In the genomic region with DNA sequence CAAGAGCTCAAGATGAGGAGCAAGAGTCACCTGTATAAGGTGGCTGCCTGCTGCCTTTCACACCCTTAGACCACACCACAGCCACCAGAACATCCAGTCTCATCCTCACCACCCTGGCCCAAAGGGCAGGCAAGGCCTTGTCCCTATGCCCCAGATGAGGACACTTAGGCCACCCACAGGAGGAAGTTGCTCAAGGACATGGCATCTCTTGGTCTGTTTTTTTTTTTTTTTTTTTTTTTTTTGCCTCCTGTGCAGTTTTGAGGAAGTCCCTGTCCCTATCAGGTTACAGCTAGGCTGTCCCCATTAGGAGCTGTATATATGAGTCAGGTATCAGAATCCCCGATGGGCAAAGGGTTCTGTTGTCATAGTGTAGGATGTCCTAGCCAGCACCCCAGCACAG, we compare ENCODE assay signal across 17 mouse cellular contexts. TPM values are rescaled to one million over a fixed set of nuclear protein-coding genes. Genes with fewer than 3 reads are reported as not detected.
DNase-seq lines count a peak whose midpoint lies in the region; ATAC-seq and TF ChIP-seq lines count a peak whose summit lies in the region.
"Had no signal": no experiment of that assay in that cellular context is flagged by ENCODE, and none has a peak within 500 bp of the region (broad histone marks: within the 10 kb centered on the region; RNA-seq: fewer than 3 reads in every experiment).

No protein-coding gene starts in this region.

- peak overlapping the region; percentile 59 for H3K27ac ChIP-seq in layer of hippocampus, adult 2 months
- H3K27ac ChIP-seq in midbrain, embryonic 10.5 days (replicated peaks) = no peak overlapping the region
- H3K27ac ChIP-seq: liver, embryonic 14.5 days; midbrain, embryonic 13.5 days; neural tube, embryonic 12.5 days had no signal

- no peak overlapping the region for H3K4me3 ChIP-seq in layer of hippocampus, adult 2 months
- H3K4me3 ChIP-seq in G1E (ENCODE audit: low read depth, low read length) = no peak overlapping the region; the same call in 1 of the 2 replicates
- no peak overlapping the region for H3K4me3 ChIP-seq in midbrain, embryonic 10.5 days
- H3K4me3 ChIP-seq: midbrain, embryonic 13.5 days; neural tube, embryonic 12.5 days had no signal

- TF ChIP-seq CTCF in layer of hippocampus, adult 2 months (conservative IDR thresholded peaks at IDR 0.05) = no peak
- TF ChIP-seq CTCF in G1E (IDR thresholded peaks at IDR 0.05; ENCODE audit: low read depth, low read length) = no peak

- WGBS in midbrain, embryonic 10.5 days = 79% methylated on average over 1 of the region's 1 CpGs

- no peaks in the 10 kb centered on the region for H3K27me3 ChIP-seq in G1E (ENCODE audit: insufficient read depth, low read length)
- H3K27me3 ChIP-seq in midbrain, embryonic 10.5 days (ENCODE audit: low read depth, poor library complexity, severe bottlenecking) = peaks cover 55% of the 10 kb centered on the region
- H3K27me3 ChIP-seq: neural tube, embryonic 12.5 days; Patski had no signal

- peak; percentile 46; the same call in 1 of the 2 replicates for ATAC-seq in G1E (ENCODE audit: extremely low read depth, insufficient number of reproducible peaks, low FRiP score, poor library complexity, severe bottlenecking)
- peak; percentile 63 to 68 for ATAC-seq in hematopoietic stem cell, adult 5-6 weeks (replicated peaks in 1 of 2; ENCODE audit: insufficient read depth in 1 of 2, low FRiP score in 2 of 2, low TSS enrichment in 1 of 2, low read depth in 1 of 2, poor library complexity in 2 of 2, severe bottlenecking in 2 of 2)
- ATAC-seq: forebrain, embryonic 16.5 days; midbrain, embryonic 13.5 days; Patski had no signal

- peaks cover 89% of the 10 kb centered on the region for H3K4me1 ChIP-seq in G1E (ENCODE audit: insufficient read depth, low read depth, low read length)
- peaks cover 14% of the 10 kb centered on the region for H3K4me1 ChIP-seq in midbrain, embryonic 10.5 days
- H3K4me1 ChIP-seq: neural tube, embryonic 12.5 days had no signal

- no peaks in the 10 kb centered on the region for H3K36me3 ChIP-seq in G1E (replicated peaks)
- H3K36me3 ChIP-seq in midbrain, embryonic 10.5 days = no peaks in the 10 kb centered on the region
- H3K36me3 ChIP-seq: midbrain, embryonic 13.5 days; neural tube, embryonic 12.5 days had no signal

- no peaks in the 10 kb centered on the region for H3K9me3 ChIP-seq in G1E (replicated peaks)
- no peaks in the 10 kb centered on the region for H3K9me3 ChIP-seq in midbrain, embryonic 10.5 days (replicated peaks)
- H3K9me3 ChIP-seq: midbrain, embryonic 13.5 days; neural tube, embryonic 12.5 days had no signal

- no peak for DNase-seq in layer of hippocampus, adult 2 months (ENCODE audit: low spot score in 2 of 2)
- DNase-seq in layer of hippocampus, postnatal 10 days (ENCODE audit: low spot score in 2 of 2) = no peak
- DNase-seq in G1E (ENCODE audit: low spot score) = peak; percentile 61
- DNase-seq in monocyte, adult 2 months (ENCODE audit: low read depth in 1 of 2, low spot score in 2 of 2) = peak; percentile 21 to 61
- no peak for DNase-seq in thymus, postnatal 25 days
- no peak for DNase-seq in midbrain, embryonic 10.5 days (ENCODE audit: low spot score)
- DNase-seq: adrenal gland, adult 2 months; cerebellum, adult 11 months had no signal

RNA-seq across cellular contexts. Expression of a gene that starts 11.4 kb away (rescaled TPM):
- 100 to 1,000 TPM; 291 to 297 TPM for total RNA-seq in layer of hippocampus, adult 2 months (2021)
- 100 to 1,000 TPM; 252 to 270 TPM for total RNA-seq in layer of hippocampus, postnatal 10 days (2021)
- total RNA-seq in G1E (2014; fragmentation: Nextera tagmentation) (102 and 133 TPM in 2 replicates), G1E (2017) (1,036 and 1,228 TPM in 2 replicates)
- 43.0 and 64.7 TPM in 2 replicates for polyA plus RNA-seq in G1E (2012)
- 123 and 168 TPM in 2 replicates for total RNA-seq in hematopoietic stem cell, adult 5-6 weeks (2017)
- 145 and 171 TPM in 2 replicates for polyA plus RNA-seq in midbrain, embryonic 10.5 days (2016; fragmentation: Nextera tagmentation; extraction: Ambion mirVana)

RNA-seq across cellular contexts. Expression of a gene that starts 16.8 kb away (rescaled TPM):
- total RNA-seq in layer of hippocampus, adult 2 months (2021) = 1 to 10 TPM in 1 of 2 experiments, not detected in 1; 4.4 TPM
- total RNA-seq in layer of hippocampus, postnatal 10 days (2021) = 1 to 10 TPM in 1 of 2 experiments, not detected in 1; 6.5 TPM
- total RNA-seq in G1E (2014; fragmentation: Nextera tagmentation) = not detected in 2 replicates
- total RNA-seq in G1E (2017) = 246 and 291 TPM in 2 replicates
- polyA plus RNA-seq in G1E (2012) = 28.2 and 43.6 TPM in 2 replicates
- total RNA-seq in hematopoietic stem cell, adult 5-6 weeks (2017) = 18.0 and 43.2 TPM in 2 replicates
- 0.75 TPM in 1 of 2 replicates, not detected in the other for polyA plus RNA-seq in midbrain, embryonic 10.5 days (2016; fragmentation: Nextera tagmentation; extraction: Ambion mirVana)
- polyA plus RNA-seq: adrenal gland, adult 2 months; forebrain, embryonic 16.5 days; kidney, postnatal 0 days; midbrain, embryonic 13.5 days had no signal

RNA-seq across cellular contexts. Expression of a gene that starts 25.7 kb away (rescaled TPM):
- 10 to 100 TPM; 35.3 to 38.6 TPM for total RNA-seq in layer of hippocampus, adult 2 months (2021)
- 10 to 100 TPM; 21.0 to 24.6 TPM for total RNA-seq in layer of hippocampus, postnatal 10 days (2021)
- not detected in 2 replicates for total RNA-seq in G1E (2014; fragmentation: Nextera tagmentation)
- total RNA-seq in G1E (2017) = 0.81 and 0.93 TPM in 2 replicates
- 0.33 and 0.52 TPM in 2 replicates for polyA plus RNA-seq in G1E (2012)
- total RNA-seq in hematopoietic stem cell, adult 5-6 weeks (2017) = not detected in 2 replicates
- polyA plus RNA-seq in midbrain, embryonic 10.5 days (2016; fragmentation: Nextera tagmentation; extraction: Ambion mirVana) = 0.41 and 0.50 TPM in 2 replicates

RNA-seq across cellular contexts. Expression of a gene that starts 35.4 kb away (rescaled TPM):
- not detected for total RNA-seq in layer of hippocampus, adult 2 months (2021)
- total RNA-seq in layer of hippocampus, postnatal 10 days (2021) = not detected
- total RNA-seq in G1E (2014; fragmentation: Nextera tagmentation) = not detected in 2 replicates
- total RNA-seq in G1E (2017) = 2.1 and 3.5 TPM in 2 replicates
- not detected in 2 replicates for polyA plus RNA-seq in G1E (2012)
- not detected in 2 replicates for total RNA-seq in hematopoietic stem cell, adult 5-6 weeks (2017)
- polyA plus RNA-seq in midbrain, embryonic 10.5 days (2016; fragmentation: Nextera tagmentation; extraction: Ambion mirVana) = 0.34 TPM in 1 of 2 replicates, not detected in the other
- total RNA-seq: adrenal gland, adult 2 months; left cerebral cortex, adult 18-20 months had no signal
- polyA plus RNA-seq: forebrain, embryonic 16.5 days; heart, postnatal 0 days; midbrain, embryonic 13.5 days had no signal

RNA-seq across cellular contexts. Expression of a gene that starts 42.4 kb away (rescaled TPM):
- not detected for total RNA-seq in layer of hippocampus, adult 2 months (2021)
- not detected for total RNA-seq in layer of hippocampus, postnatal 10 days (2021)
- total RNA-seq in G1E (2014; fragmentation: Nextera tagmentation) = not detected in 2 replicates
- total RNA-seq in G1E (2017) = 2.5 and 3.5 TPM in 2 replicates
- polyA plus RNA-seq in G1E (2012) = 1.0 TPM in 1 of 2 replicates, not detected in the other
- 8.2 and 12.3 TPM in 2 replicates for total RNA-seq in hematopoietic stem cell, adult 5-6 weeks (2017)
- 0.52 and 1.5 TPM in 2 replicates for polyA plus RNA-seq in midbrain, embryonic 10.5 days (2016; fragmentation: Nextera tagmentation; extraction: Ambion mirVana)
- polyA plus RNA-seq: adrenal gland, adult 2 months; forebrain, embryonic 16.5 days had no signal

Comparison
In these comparisons a context has a peak if more than half of its experiments do, and no peak if none do; other contexts are left out.
1. DNase-seq: peak in G1E (single experiment) and monocyte, adult 2 months (2 of 2); none in layer of hippocampus, adult 2 months (0 of 2), layer of hippocampus, postnatal 10 days (0 of 2), thymus, postnatal 25 days (single experiment) and midbrain, embryonic 10.5 days (single experiment).
2. RNA of a gene that starts 25.7 kb away (total RNA-seq): 35.3 to 38.6 TPM in layer of hippocampus, adult 2 months and 21.0 to 24.6 TPM in layer of hippocampus, postnatal 10 days; 0.81 to 0.93 TPM in G1E and not detected in hematopoietic stem cell, adult 5-6 weeks; every median in the first group is over 10 times any median in the second.